Mouse (Mus musculus) liver, adult 2 months (tissue): ENCODE measurements around the gene Prex1.

ENCODE experiments used
- CTCF ChIP-seq: fragments of 200-500 bp; IDR thresholded peaks from 2 replicates; pipeline ENCODE4 v1.5.1; 2011; ENCODE audit warnings: low read depth, low read length, control low read depth
- POLR2A ChIP-seq: fragments of 200-500 bp; IDR thresholded peaks from 2 replicates; pipeline ENCODE4 v1.6.1; 2011; ENCODE audit warnings: low read length, control low read depth; ENCODE audit not compliant: insufficient read depth; ENCODE audit errors: extremely low read depth

DNA sequence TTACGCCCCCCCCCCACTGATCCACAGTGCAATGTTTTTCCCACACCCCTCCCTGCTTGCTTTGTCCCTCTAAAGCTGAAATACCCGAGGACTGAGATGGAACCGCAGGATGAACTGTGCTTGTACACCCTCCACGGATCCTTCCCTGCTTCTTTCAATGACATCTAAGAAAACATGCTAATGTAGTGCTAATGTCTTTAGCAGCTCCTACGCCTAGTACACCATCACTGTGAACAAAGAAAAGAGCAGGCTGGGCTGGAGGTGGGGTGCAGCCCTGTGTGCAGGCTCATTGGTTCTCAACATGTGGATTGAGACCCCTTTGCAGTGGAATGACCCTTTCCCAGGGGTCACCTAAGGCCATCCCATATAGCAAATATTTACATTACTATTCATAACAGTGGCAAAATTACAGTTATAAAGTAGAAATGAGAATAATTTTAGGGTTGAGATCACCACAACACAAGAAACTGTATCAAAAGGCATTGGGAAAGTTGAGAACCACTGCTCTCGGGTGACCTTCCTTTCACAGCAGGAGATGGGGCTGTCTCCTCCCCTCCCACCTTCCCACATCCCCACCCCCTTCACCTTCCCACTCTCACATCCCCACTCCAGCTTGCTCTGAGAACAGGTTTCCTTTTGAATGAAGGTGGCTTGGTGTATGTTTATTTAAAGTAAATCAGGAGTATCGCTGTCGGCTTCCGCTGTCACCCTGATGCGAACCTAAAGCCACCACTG lies 190.3 kb downstream of the Prex1 start:
- TF ChIP-seq CTCF (no peak), POLR2A (no peak)
